Mouse (Mus musculus) left cerebral cortex, adult 2 months (tissue): Measurements from ENCODE around the gene Isx. TPM values are rescaled to one million over a fixed set of nuclear protein-coding genes. Genes with fewer than 3 reads are reported as not detected.

ENCODE experiments used
- DNase-seq, 2 experiments: peaks; one replicate each; pipeline ENCODE4 v3.0.0; 2021 to 2022; ENCODE audit warnings: low spot score in 2 of 2, mixed read lengths in 1 of 2; ENCODE audit errors: extremely low spot score in 1 of 2
- H3K27ac ChIP-seq: fragments of 200-600 bp; 2 replicates; pipeline ENCODE4 v1.8.1; 2022
- H3K4me3 ChIP-seq: fragments of 200-600 bp; 2 replicates; pipeline ENCODE4 v1.8.1; 2022
- CTCF ChIP-seq: fragments of 200-600 bp; IDR thresholded peaks from 2 replicates; pipeline ENCODE4 v1.8.1; 2022; ENCODE audit warnings: antibody characterized with exemption, mild to moderate bottlenecking, moderate library complexity
- intact Hi-C: fragments of 180-260 bp; cut with DNase I; formaldehyde crosslinking; loops from one replicate; pipeline ENCODE4 v1.15.1; 2025
- total RNA-seq, 2 experiments: library from RNA; stranded (reverse); gene quantifications; 2 replicates each; pipeline ENCODE4 v1.2.3; 2021

The Isx gene
- total RNA-seq, 2 experiments from 2014 or later: not detected

- Histone ChIP-seq H3K4me3 (no peak overlapping the region), H3K27ac (no peak overlapping the region)
- TF ChIP-seq CTCF: no peak
- intact Hi-C loops: no loop called here
- DNase-seq: peak in 1 of 2 experiments; percentile 5
Observed at GRCm38 (mm10) chr8:74860449-74860848, 12.5 kb upstream of the Isx start.

GRCm38 (mm10) chr8:74862598-74862997, 10.4 kb upstream of the Isx start:
- no peak for DNase-seq
- no peak for TF ChIP-seq CTCF
- Histone ChIP-seq H3K4me3 (no peak overlapping the region), H3K27ac (no peak overlapping the region)
- intact Hi-C loops: no loop called here

- intact Hi-C loops: loop anchor here (5.0 kb wide), 1 partner anchor 52 kb away; no protein-coding TSS in a partner anchor
- no peak for DNase-seq
- no peak for TF ChIP-seq CTCF
- Histone ChIP-seq H3K4me3 (no peak overlapping the region), H3K27ac (no peak overlapping the region)
Observed at GRCm38 (mm10) chr8:74870346-74870949, 2.5 kb upstream of the Isx start.

GRCm38 (mm10) chr8:74871686-74872085, 1.3 kb upstream of the Isx start:
- DNase-seq: no peak
- intact Hi-C loops: loop anchor here (5.0 kb wide), 1 partner anchor 51 kb away; no protein-coding TSS in a partner anchor
- H3K4me3 ChIP-seq: no peak overlapping the region

GRCm38 (mm10) chr8:74872151-74872823, 686 bp upstream of the Isx start:
- no peak overlapping the region for H3K27ac ChIP-seq
- intact Hi-C loops: loop anchor here (5.0 kb wide), 1 partner anchor 50 kb away; no protein-coding TSS in a partner anchor
- no peak overlapping the region for H3K4me3 ChIP-seq
- no peak for DNase-seq
- no peak for TF ChIP-seq CTCF

More at GRCm38 (mm10) chr8:74871686-74872085, 1.3 kb upstream of the Isx start:
- no peak overlapping the region for H3K27ac ChIP-seq
- TF ChIP-seq CTCF: no peak

GRCm38 (mm10) chr8:74874565-74874964, 1.6 kb downstream of the Isx start:
- TF ChIP-seq CTCF: no peak
- H3K27ac ChIP-seq: peak overlapping the region; percentile 61
- intact Hi-C loops: loop anchor here (5.0 kb wide), 1 partner anchor 48 kb away; no protein-coding TSS in a partner anchor
- no peak overlapping the region for H3K4me3 ChIP-seq
- peak in 1 of 2 experiments; percentile 31 for DNase-seq

- intact Hi-C loops: no loop called here
- TF ChIP-seq CTCF: no peak
- DNase-seq: no peak
- Histone ChIP-seq H3K27ac (0 out of 2 replicates have a peak overlapping the region, but pooled peaks have one; percentile 36), H3K4me3 (no peak overlapping the region)
Observed at GRCm38 (mm10) chr8:74878637-74879036, 5.7 kb downstream of the Isx start.

- DNase-seq: no peak
- intact Hi-C loops: no loop called here
- no peak for TF ChIP-seq CTCF
- H3K27ac ChIP-seq: no peak overlapping the region
- H3K4me3 ChIP-seq: no peak overlapping the region
Observed at GRCm38 (mm10) chr8:74888763-74889162, 15.8 kb downstream of the Isx start.

- intact Hi-C loops: loop anchor here (10.0 kb wide), 1 partner anchor 1276 kb away; no protein-coding TSS in a partner anchor
- no peak for TF ChIP-seq CTCF
- no peak overlapping the region for H3K4me3 ChIP-seq
- no peak overlapping the region for H3K27ac ChIP-seq
- DNase-seq: peak in 1 of 2 experiments; percentile 22
Observed at GRCm38 (mm10) chr8:74891030-74891429, 18.1 kb downstream of the Isx start.

- TF ChIP-seq CTCF: no peak
- intact Hi-C loops: loop anchor here (10.0 kb wide), 1 partner anchor 1282 kb away; no protein-coding TSS in a partner anchor
- Histone ChIP-seq H3K27ac (no peak overlapping the region), H3K4me3 (no peak overlapping the region)
- DNase-seq: no peak
Observed at GRCm38 (mm10) chr8:74896302-74896701, 23.3 kb downstream of the Isx start.

GRCm38 (mm10) chr8:74897315-74897714, 24.3 kb downstream of the Isx start:
- intact Hi-C loops: loop anchor here (10.0 kb wide), 1 partner anchor 1283 kb away; no protein-coding TSS in a partner anchor
- H3K27ac ChIP-seq: no peak overlapping the region
- no peak for TF ChIP-seq CTCF
- no peak for DNase-seq
- H3K4me3 ChIP-seq: no peak overlapping the region

- intact Hi-C loops: loop anchor here (10.0 kb wide), 1 partner anchor 1285 kb away; no protein-coding TSS in a partner anchor
- H3K4me3 ChIP-seq: no peak overlapping the region
- peak; percentile 32 for DNase-seq
- no peak for TF ChIP-seq CTCF
- peak overlapping the region; percentile 45 for H3K27ac ChIP-seq
Observed at GRCm38 (mm10) chr8:74899796-74900195, 26.8 kb downstream of the Isx start.
